Mouse (Mus musculus): ENCODE results near the gene Mcoln3. TPM values are rescaled to one million over a fixed set of nuclear protein-coding genes. Genes with fewer than 3 reads are reported as not detected.

The Mcoln3 gene
- polyA plus RNA-seq, 1 experiment from 2014 or later, result 0.21 TPM

DNA sequence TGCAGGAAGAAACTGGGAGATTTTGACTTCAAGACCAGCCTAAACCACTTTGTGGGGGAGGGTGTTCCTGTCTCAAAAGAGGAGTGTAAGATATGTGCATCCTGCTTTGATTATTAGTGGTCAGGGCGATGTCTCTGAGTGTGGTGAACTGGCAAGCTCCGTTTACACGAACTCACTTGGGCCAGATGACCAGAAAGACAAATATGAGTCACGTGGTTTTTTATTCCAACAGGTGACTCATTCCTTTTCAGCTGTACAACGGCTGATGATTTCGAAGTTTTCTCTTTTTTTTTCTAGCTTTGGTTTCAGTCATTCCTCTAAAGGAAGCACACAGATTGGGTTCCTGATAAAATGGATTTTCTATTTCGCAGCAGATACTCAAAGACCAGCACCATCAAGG is 60.0 kb downstream of the Mcoln3 start:
- Histone ChIP-seq H3K9ac (replicated peaks; ENCODE audit: low read depth, low read length) (no peak overlapping the region), H3K36me3 (ENCODE audit: control insufficient read depth, insufficient read depth, low read length) (no peaks in the 10 kb centered on the region), H3K4me2 (ENCODE audit: low read depth, low read length) (peak overlapping the region; percentile 55; the same call in 1 of the 2 replicates), H3K9me3 (ENCODE audit: control insufficient read depth, low read length) (no peaks in the 10 kb centered on the region), H3K4me3 (ENCODE audit: low read depth, low read length) (no peak overlapping the region; the same call in 1 of the 2 replicates), H3K4me1 (ENCODE audit: control insufficient read depth, insufficient read depth, low read length) (no peaks in the 10 kb centered on the region), H3K27ac (ENCODE audit: low read depth, low read length) (no peak overlapping the region), H3K27me3 (ENCODE audit: control insufficient read depth, insufficient read depth, low read length) (no peaks in the 10 kb centered on the region)
- no peak for ATAC-seq (ENCODE audit: low read depth)
- 84% methylated on average over 7 of the region's 7 CpGs for WGBS

DNA sequence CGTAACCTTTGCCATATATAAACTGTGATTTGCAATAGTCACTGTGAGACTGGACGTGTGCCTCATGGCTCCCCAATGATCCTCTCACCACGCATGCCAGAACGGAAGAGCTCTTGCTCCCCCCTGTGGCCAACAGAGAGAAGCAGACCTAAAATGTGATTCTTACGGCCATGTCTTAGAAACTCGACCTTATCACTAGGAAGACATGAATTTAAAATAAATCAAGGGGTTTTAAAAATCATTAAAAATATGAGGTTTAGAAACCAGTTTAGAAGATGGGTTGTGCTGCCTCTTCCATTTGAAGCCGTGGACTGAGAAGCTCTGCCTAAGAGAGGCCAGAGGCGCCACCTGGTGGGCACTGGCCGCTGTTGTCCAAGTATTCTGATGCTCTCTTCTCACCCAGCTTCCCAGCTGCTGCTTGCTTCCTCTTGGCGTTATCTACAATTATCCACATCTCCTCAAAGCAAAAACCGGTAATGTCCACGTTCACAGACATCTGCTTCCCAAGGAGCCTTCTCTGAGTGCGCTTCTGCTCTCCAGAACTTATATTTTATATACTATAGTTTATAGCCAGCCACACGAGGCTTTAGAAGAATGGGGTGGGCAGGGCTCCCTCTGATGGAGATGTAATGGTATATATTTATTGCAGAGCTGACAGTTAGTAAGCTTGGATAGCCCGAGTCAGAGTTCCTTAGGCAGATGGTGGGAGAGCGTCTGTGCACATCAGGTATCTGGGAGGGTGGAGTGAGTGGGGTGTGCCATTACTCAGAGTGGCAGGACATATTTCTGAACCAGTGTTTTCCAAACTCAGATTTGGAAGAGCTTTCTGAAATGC is 60.7 kb downstream of the Mcoln3 start:
- WGBS, result 4% methylated on average over 16 of the region's 16 CpGs
- Histone ChIP-seq H3K4me1 (ENCODE audit: control insufficient read depth, insufficient read depth, low read length) (no peaks in the 10 kb centered on the region), H3K36me3 (ENCODE audit: control insufficient read depth, insufficient read depth, low read length) (no peaks in the 10 kb centered on the region), H3K9me3 (ENCODE audit: control insufficient read depth, low read length) (no peaks in the 10 kb centered on the region), H3K27ac (ENCODE audit: low read depth, low read length) (peak overlapping the region; percentile 55; the same call in 1 of the 2 replicates), H3K27me3 (ENCODE audit: control insufficient read depth, insufficient read depth, low read length) (0 out of 2 replicates have a peak, but pooled peaks cover 2% of the 10 kb centered on the region), H3K9ac (replicated peaks; ENCODE audit: low read depth, low read length) (0 out of 2 replicates have a peak overlapping the region, but pooled peaks have one; percentile 11), H3K4me2 (ENCODE audit: low read depth, low read length) (peak overlapping the region; percentile 55), H3K4me3 (ENCODE audit: low read depth, low read length) (peak overlapping the region; percentile 27; the same call in 1 of the 2 replicates)
- peak; percentile 88 for ATAC-seq (ENCODE audit: low read depth)

DNA sequence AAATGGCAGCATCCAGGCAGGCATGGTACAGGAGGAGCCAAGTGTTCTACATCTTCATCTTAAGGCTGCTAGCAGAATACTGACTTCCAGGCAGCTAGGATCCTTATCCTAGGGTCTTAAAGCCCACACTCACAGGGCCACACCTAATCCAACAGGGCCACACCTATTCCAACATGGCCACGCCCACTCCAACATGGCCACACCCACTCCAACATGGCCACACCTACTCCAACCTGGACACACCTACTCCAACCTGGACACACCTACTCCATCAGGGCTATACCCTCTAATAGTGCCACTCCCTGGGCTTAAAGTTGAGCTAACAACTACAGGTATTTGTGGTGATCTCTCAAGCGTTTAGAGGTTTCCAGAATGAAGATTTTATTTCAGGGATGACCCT is 63.1 kb downstream of the Mcoln3 start:
- Histone ChIP-seq H3K27ac (ENCODE audit: low read depth, low read length) (no peak overlapping the region), H3K4me2 (ENCODE audit: low read depth, low read length) (no peak overlapping the region), H3K4me1 (ENCODE audit: control insufficient read depth, insufficient read depth, low read length) (peaks cover 3% of the 10 kb centered on the region; the same call in 1 of the 2 replicates), H3K36me3 (ENCODE audit: control insufficient read depth, insufficient read depth, low read length) (no peaks in the 10 kb centered on the region), H3K9me3 (ENCODE audit: control insufficient read depth, low read length) (no peaks in the 10 kb centered on the region), H3K4me3 (ENCODE audit: low read depth, low read length) (no peak overlapping the region), H3K27me3 (ENCODE audit: control insufficient read depth, insufficient read depth, low read length) (0 out of 2 replicates have a peak, but pooled peaks cover 2% of the 10 kb centered on the region), H3K9ac (replicated peaks; ENCODE audit: low read depth, low read length) (no peak overlapping the region)
- WGBS, result 36% methylated on average over 2 of the region's 2 CpGs
- no peak for ATAC-seq (ENCODE audit: low read depth)

DNA sequence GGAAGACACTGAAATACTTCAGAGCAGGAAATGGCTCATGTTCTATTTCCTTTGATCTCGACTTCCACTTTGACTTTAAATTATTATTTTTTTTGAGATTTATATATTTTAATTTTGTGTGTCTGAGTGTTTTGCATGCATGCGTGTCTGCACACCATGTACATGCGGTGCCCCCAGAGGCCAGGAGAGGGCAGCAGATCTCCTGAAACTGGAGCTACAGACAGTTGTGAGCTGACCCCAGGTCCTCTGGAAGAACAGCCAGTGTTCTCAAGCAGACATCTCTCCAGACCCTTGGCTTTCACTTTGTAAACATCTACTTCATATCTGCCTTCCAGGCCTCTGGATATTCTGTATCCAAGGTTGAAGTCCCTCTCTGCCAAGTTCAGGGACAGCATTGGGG is 63.7 kb downstream of the Mcoln3 start:
- no peak for ATAC-seq (ENCODE audit: low read depth)
- H3K27me3 ChIP-seq (ENCODE audit: control insufficient read depth, insufficient read depth, low read length), result 0 out of 2 replicates have a peak, but pooled peaks cover 2% of the 10 kb centered on the region
- WGBS, result 46% methylated on average over 3 of the region's 3 CpGs

DNA sequence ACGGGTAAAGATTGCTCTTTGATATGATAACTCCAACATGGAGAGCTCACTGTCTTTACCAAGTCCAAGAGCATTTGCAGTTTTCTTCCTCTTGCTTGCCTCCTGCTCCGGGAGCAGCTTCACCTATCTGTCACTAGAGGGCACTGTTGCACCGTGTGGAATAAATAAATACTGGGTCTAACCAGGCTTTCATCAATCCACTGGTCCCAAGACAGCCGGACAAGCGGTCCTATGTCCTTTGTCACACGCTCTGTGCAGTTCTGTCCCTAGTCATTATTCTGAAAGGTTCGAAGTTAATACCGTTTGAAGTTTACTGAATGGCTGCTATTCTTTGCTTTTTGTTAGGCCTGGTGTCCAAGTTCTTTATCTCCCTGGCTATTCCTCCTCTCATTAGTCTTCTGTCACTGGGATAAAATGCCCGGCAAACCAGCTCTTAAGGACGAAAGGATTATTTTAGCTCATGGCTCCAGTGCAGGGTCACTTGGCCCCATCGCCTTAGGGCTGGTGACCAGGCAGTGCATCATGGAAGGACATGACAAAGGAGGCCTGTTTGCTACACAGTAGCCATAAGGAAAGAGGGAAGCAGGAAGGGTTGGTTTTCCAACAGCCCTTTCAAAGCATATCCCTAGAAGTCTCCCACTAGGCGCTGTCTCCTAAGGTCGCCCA is 67.9 kb downstream of the Mcoln3 start:
- H3K4me1 ChIP-seq (ENCODE audit: control insufficient read depth, insufficient read depth, low read length), result peaks cover 6% of the 10 kb centered on the region; the same call in 1 of the 2 replicates
- no peaks in the 10 kb centered on the region for H3K9me3 ChIP-seq (ENCODE audit: control insufficient read depth, low read length)
- 0 out of 2 replicates have a peak, but pooled peaks cover 2% of the 10 kb centered on the region for H3K27me3 ChIP-seq (ENCODE audit: control insufficient read depth, insufficient read depth, low read length)
- H3K4me2 ChIP-seq (ENCODE audit: low read depth, low read length), result no peak overlapping the region
- peak overlapping the region; percentile 25; the same call in 1 of the 2 replicates for H3K9ac ChIP-seq (replicated peaks; ENCODE audit: low read depth, low read length)
- WGBS, result 19% methylated on average over 13 of the region's 13 CpGs
- H3K27ac ChIP-seq (ENCODE audit: low read depth, low read length), result no peak overlapping the region
- no peaks in the 10 kb centered on the region for H3K36me3 ChIP-seq (ENCODE audit: control insufficient read depth, insufficient read depth, low read length)
- peak; percentile 77 for ATAC-seq (ENCODE audit: low read depth)
- no peak overlapping the region for H3K4me3 ChIP-seq (ENCODE audit: low read depth, low read length)

More for the DNA sequence above, 63.7 kb downstream of the Mcoln3 start:
- Histone ChIP-seq H3K9ac (replicated peaks; ENCODE audit: low read depth, low read length) (no peak overlapping the region), H3K4me3 (ENCODE audit: low read depth, low read length) (no peak overlapping the region), H3K27ac (ENCODE audit: low read depth, low read length) (no peak overlapping the region), H3K9me3 (ENCODE audit: control insufficient read depth, low read length) (no peaks in the 10 kb centered on the region), H3K4me2 (ENCODE audit: low read depth, low read length) (no peak overlapping the region), H3K36me3 (ENCODE audit: control insufficient read depth, insufficient read depth, low read length) (no peaks in the 10 kb centered on the region), H3K4me1 (ENCODE audit: control insufficient read depth, insufficient read depth, low read length) (peaks cover 6% of the 10 kb centered on the region; the same call in 1 of the 2 replicates)

DNA sequence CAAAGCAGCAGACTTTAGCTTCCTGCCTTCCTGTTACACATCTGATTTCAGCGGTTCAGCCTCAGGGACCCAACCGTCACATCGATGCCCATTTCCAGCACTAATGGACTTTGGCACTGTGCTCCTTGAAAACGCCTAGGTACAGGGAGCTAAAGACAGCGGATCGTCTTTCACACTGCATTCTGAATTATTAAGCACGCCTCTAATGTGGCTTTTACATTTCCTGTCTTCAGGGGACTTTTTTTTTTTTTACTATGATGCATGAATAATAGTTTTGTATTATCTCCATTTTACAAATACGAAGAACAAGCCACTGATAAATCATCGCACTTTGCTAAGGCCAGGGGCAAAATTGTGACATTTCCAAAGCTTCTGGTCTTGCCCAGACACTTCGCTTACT is 68.8 kb downstream of the Mcoln3 start:
- 0 out of 2 replicates have a peak, but pooled peaks cover 2% of the 10 kb centered on the region for H3K27me3 ChIP-seq (ENCODE audit: control insufficient read depth, insufficient read depth, low read length)
- no peaks in the 10 kb centered on the region for H3K36me3 ChIP-seq (ENCODE audit: control insufficient read depth, insufficient read depth, low read length)
- WGBS, result 68% methylated on average over 10 of the region's 10 CpGs
- H3K27ac ChIP-seq (ENCODE audit: low read depth, low read length), result no peak overlapping the region
- H3K4me2 ChIP-seq (ENCODE audit: low read depth, low read length), result no peak overlapping the region
- H3K9ac ChIP-seq (replicated peaks; ENCODE audit: low read depth, low read length), result no peak overlapping the region
- no peaks in the 10 kb centered on the region for H3K9me3 ChIP-seq (ENCODE audit: control insufficient read depth, low read length)
- ATAC-seq (ENCODE audit: low read depth), result no peak
- no peak overlapping the region for H3K4me3 ChIP-seq (ENCODE audit: low read depth, low read length)
- H3K4me1 ChIP-seq (ENCODE audit: control insufficient read depth, insufficient read depth, low read length), result peaks cover 6% of the 10 kb centered on the region; the same call in 1 of the 2 replicates

DNA sequence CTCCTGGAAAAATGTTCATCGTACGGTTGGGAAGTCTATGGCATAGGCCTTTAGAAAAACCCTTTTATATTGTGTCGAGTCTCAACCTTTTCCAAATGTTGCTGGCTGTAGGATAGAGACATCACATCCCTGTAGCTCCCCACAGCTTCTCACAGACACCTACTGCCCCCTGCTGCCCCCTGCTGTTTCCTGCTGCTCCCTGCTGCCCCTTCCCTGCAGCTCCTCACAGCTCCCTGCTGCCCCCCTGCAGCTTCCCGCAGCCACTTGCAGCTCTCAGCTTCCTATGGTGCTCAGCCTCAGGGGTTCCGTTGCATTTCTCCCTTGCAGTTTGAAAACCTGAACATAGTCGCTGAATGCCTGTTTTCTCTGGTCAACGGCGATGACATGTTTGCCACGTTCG is 72.7 kb downstream of the Mcoln3 start:
- Histone ChIP-seq H3K4me2 (ENCODE audit: low read depth, low read length) (no peak overlapping the region), H3K4me1 (ENCODE audit: control insufficient read depth, insufficient read depth, low read length) (peaks cover 6% of the 10 kb centered on the region; the same call in 1 of the 2 replicates), H3K9ac (replicated peaks; ENCODE audit: low read depth, low read length) (no peak overlapping the region), H3K36me3 (ENCODE audit: control insufficient read depth, insufficient read depth, low read length) (no peaks in the 10 kb centered on the region), H3K27ac (ENCODE audit: low read depth, low read length) (no peak overlapping the region), H3K27me3 (ENCODE audit: control insufficient read depth, insufficient read depth, low read length) (no peaks in the 10 kb centered on the region), H3K4me3 (ENCODE audit: low read depth, low read length) (no peak overlapping the region), H3K9me3 (ENCODE audit: control insufficient read depth, low read length) (no peaks in the 10 kb centered on the region)
- no peak for ATAC-seq (ENCODE audit: low read depth)
- 64% methylated on average over 10 of the region's 10 CpGs for WGBS
